Mouse (Mus musculus) midbrain, embryonic 13.5 days (tissue): ENCODE results near the gene Polr1d. TPM values are rescaled to one million over a fixed set of nuclear protein-coding genes. Genes with fewer than 3 reads are reported as not detected.

Experiments
- ATAC-seq: fragments of 200-750 bp; cut with Nextera tagmentation; 2 replicates; pipeline ENCODE4 v1.8.0; 2017; ENCODE audit warnings: mild to moderate bottlenecking, moderate TSS enrichment, moderate library complexity
- H3K27ac ChIP-seq: fragments of 300-500 bp; sonication (generic); 2 replicates; pipeline ENCODE4 v1.5.1; 2015; ENCODE audit warnings: inconsistent platforms, mild to moderate bottlenecking, moderate library complexity
- H3K27me3 ChIP-seq: fragments of 300-500 bp; sonication (generic); 2 replicates; pipeline ENCODE4 v1.6.1; 2015; ENCODE audit warnings: mild to moderate bottlenecking, inconsistent platforms
- H3K36me3 ChIP-seq: fragments of 300-500 bp; sonication (generic); 2 replicates; pipeline ENCODE4 v1.6.1; 2015; ENCODE audit warnings: mild to moderate bottlenecking, inconsistent platforms
- H3K4me1 ChIP-seq: fragments of 300-500 bp; sonication (generic); replicated peaks from 2 replicates; pipeline ENCODE4 v1.6.1; 2015; ENCODE audit warnings: inconsistent platforms
- H3K4me2 ChIP-seq: fragments of 300-500 bp; sonication (generic); replicated peaks from 2 replicates; pipeline ENCODE4 v1.6.1; 2015; ENCODE audit warnings: moderate library complexity, mild to moderate bottlenecking, inconsistent platforms
- H3K4me3 ChIP-seq: fragments of 300-500 bp; sonication (generic); replicated peaks from 2 replicates; pipeline ENCODE4 v1.5.1; 2015; ENCODE audit warnings: mild to moderate bottlenecking, inconsistent platforms
- H3K9ac ChIP-seq: fragments of 300-500 bp; sonication (generic); replicated peaks from 2 replicates; pipeline ENCODE4 v1.6.1; 2015; ENCODE audit warnings: mild to moderate bottlenecking, inconsistent platforms
- H3K9me3 ChIP-seq: fragments of 300-500 bp; sonication (generic); 2 replicates; pipeline ENCODE4 v1.6.1; 2016; ENCODE audit warnings: mild to moderate bottlenecking, inconsistent platforms
- WGBS: fragments of 180-500 bp; shearing (Covaris S2); methylation state at CpG from one replicate; pipeline ENCODE4 v1.1.7; 2015; 5-methylcytosine and 5-hydroxymethylcytosine counted together
- polyA plus RNA-seq: library from polyadenylated mRNA; unstranded; fragments of >200 nt; fragmentation: Nextera tagmentation; extraction: Ambion mirVana; gene quantifications from 2 replicates; pipeline ENCODE4 v1.2.1, GENCODE M21; 2015

Gene Polr1d
- polyA plus RNA-seq, 1 experiment from 2014 or later = 103 TPM

- 97% methylated on average over 4 of the region's 4 CpGs for WGBS
- H3K27me3 ChIP-seq = no peaks in the 10 kb centered on the region
Measured at GRCm38 (mm10) chr5:147096586-147096985, 19.7 kb downstream of the Polr1d start.

DNA sequence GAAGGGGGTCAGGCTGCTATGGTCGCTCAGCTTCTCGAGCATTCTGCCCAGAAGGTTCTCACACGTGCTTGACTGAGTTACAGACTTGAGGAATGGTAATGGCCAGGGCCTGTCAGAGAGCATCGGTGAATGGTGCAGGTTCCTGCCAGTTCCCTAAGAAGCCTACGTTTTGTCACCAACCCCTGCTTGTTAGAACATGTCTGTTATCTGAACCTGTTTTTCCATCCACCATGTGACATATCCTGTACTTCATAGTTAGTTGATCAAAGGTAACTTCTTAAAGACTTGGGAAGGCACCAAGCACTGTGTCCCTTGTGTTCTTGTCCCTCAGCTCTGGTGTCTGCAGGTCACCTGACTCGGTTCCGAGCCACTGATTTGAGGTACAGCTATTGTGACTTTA lies 21.8 kb downstream of the Polr1d start:
- H3K36me3 ChIP-seq = peaks cover 32% of the 10 kb centered on the region
- 91% methylated on average over 7 of the region's 7 CpGs for WGBS
- H3K4me3 ChIP-seq = no peak overlapping the region

More at GRCm38 (mm10) chr5:147096586-147096985, 19.7 kb downstream of the Polr1d start:
- Histone ChIP-seq H3K4me1 (no peaks in the 10 kb centered on the region), H3K4me2 (no peak overlapping the region), H3K9me3 (no peaks in the 10 kb centered on the region), H3K27ac (no peak overlapping the region), H3K36me3 (peaks cover 23% of the 10 kb centered on the region), H3K4me3 (no peak overlapping the region), H3K9ac (no peak overlapping the region)
- ATAC-seq = no peak

DNA sequence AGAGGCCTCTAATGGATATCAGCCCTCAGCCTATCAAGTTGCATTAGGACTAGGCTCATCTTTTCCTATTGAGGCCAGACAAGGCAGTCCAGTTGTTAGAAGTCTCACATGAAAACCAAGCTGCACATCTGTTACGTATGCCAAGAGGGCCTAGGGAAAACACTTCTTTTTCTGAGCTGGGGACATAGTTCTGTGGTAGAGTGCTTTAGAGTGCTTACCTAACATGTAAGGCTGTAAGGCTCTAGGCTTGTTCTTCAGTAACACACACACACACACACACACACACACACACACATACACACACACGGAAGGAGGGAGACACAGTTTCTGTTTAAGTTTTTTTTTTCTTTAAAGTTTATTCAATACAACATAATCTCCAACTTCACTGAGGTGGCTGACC lies 23.3 kb downstream of the Polr1d start:
- no peak overlapping the region for H3K4me2 ChIP-seq
- H3K4me1 ChIP-seq = no peaks in the 10 kb centered on the region
- whole genome bisulfite sequencing = 87% methylated on average over 2 of the region's 2 CpGs
- H3K27me3 ChIP-seq = no peaks in the 10 kb centered on the region
- peaks cover 43% of the 10 kb centered on the region for H3K36me3 ChIP-seq
- no peak for ATAC-seq
- H3K27ac ChIP-seq = no peak overlapping the region
- H3K9me3 ChIP-seq = no peaks in the 10 kb centered on the region
- no peak overlapping the region for H3K4me3 ChIP-seq
- no peak overlapping the region for H3K9ac ChIP-seq

More for the DNA sequence above, 21.8 kb downstream of the Polr1d start:
- Histone ChIP-seq H3K9ac (no peak overlapping the region), H3K9me3 (no peaks in the 10 kb centered on the region), H3K4me2 (no peak overlapping the region), H3K27me3 (no peaks in the 10 kb centered on the region), H3K27ac (no peak overlapping the region), H3K4me1 (no peaks in the 10 kb centered on the region)
- no peak for ATAC-seq

DNA sequence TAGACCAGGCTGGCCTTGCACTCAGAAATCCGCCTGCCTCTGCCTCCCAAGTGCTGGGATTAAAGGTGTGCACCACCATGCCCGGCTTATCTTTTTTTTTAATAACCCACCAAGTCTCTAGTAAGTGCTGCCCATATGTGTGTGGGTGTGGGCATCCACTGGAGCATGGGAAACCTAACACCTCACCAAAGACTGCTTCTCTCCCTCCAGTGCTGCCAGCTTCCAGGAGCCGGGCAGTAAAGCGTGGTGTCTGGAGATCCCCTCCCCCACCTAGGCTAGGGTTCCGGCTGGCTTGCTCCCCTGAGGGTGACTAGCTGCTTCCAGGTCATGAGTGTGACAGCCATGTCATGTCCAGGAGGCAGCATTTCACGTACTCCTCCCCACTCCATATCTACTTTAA lies 25.4 kb downstream of the Polr1d start:
- H3K4me2 ChIP-seq = no peak overlapping the region
- no peaks in the 10 kb centered on the region for H3K4me1 ChIP-seq
- H3K4me3 ChIP-seq = no peak overlapping the region
- H3K9me3 ChIP-seq = no peaks in the 10 kb centered on the region
- H3K27ac ChIP-seq = no peak overlapping the region
- ATAC-seq = no peak
- 92% methylated on average over 6 of the region's 6 CpGs for WGBS
- H3K27me3 ChIP-seq = no peaks in the 10 kb centered on the region
- no peak overlapping the region for H3K9ac ChIP-seq
- H3K36me3 ChIP-seq = peaks cover 50% of the 10 kb centered on the region

GRCm38 (mm10) chr5:147107276-147107675 lies 30.4 kb downstream of the Polr1d start:
- no peaks in the 10 kb centered on the region for H3K4me1 ChIP-seq
- ATAC-seq = no peak
- H3K9ac ChIP-seq = no peak overlapping the region
- no peaks in the 10 kb centered on the region for H3K9me3 ChIP-seq
- WGBS = 92% methylated on average over 3 of the region's 3 CpGs
- no peak overlapping the region for H3K27ac ChIP-seq
- H3K4me3 ChIP-seq = no peak overlapping the region
- no peaks in the 10 kb centered on the region for H3K27me3 ChIP-seq
- no peak overlapping the region for H3K4me2 ChIP-seq
- peaks cover 55% of the 10 kb centered on the region for H3K36me3 ChIP-seq

GRCm38 (mm10) chr5:147108861-147109591 lies 32.2 kb downstream of the Polr1d start:
- H3K4me1 ChIP-seq = no peaks in the 10 kb centered on the region
- no peak for ATAC-seq
- WGBS = 91% methylated on average over 13 of the region's 13 CpGs
- H3K27me3 ChIP-seq = no peaks in the 10 kb centered on the region
- no peak overlapping the region for H3K4me3 ChIP-seq
- H3K36me3 ChIP-seq = peaks cover 61% of the 10 kb centered on the region
- no peak overlapping the region for H3K9ac ChIP-seq
- no peaks in the 10 kb centered on the region for H3K9me3 ChIP-seq
- no peak overlapping the region for H3K27ac ChIP-seq
- H3K4me2 ChIP-seq = no peak overlapping the region

- H3K27me3 ChIP-seq = no peaks in the 10 kb centered on the region
- ATAC-seq = no peak
- H3K4me1 ChIP-seq = no peaks in the 10 kb centered on the region
- 68% methylated on average over 7 of the region's 7 CpGs for WGBS
- H3K4me3 ChIP-seq = no peak overlapping the region
- H3K36me3 ChIP-seq = peaks cover 27% of the 10 kb centered on the region
- H3K4me2 ChIP-seq = no peak overlapping the region
- H3K9ac ChIP-seq = no peak overlapping the region
- H3K27ac ChIP-seq = no peak overlapping the region
- no peaks in the 10 kb centered on the region for H3K9me3 ChIP-seq
Measured at GRCm38 (mm10) chr5:147114738-147115137, 37.9 kb downstream of the Polr1d start.

DNA sequence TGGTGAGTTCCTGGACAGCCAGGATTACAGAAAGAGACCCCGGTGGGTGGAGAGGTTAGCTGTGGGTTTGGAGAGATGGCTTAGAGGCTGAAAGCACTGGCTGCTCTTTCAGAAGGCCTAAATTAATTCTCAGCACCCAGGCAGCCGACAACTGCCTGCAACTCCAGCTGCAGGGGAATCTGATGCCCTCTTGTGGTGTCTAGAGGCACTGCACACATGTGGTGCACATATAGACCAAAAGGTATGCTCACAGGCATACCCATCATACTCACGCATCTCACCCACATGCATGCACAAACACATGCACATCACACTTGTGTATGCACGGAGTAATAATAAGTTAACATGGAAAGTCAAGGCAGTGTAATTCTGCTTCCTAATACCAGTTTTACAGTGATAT lies 38.8 kb downstream of the Polr1d start:
- peaks cover 21% of the 10 kb centered on the region for H3K36me3 ChIP-seq
- no peak overlapping the region for H3K4me2 ChIP-seq
- H3K27me3 ChIP-seq = no peaks in the 10 kb centered on the region
- no peak overlapping the region for H3K4me3 ChIP-seq
- WGBS = 95% methylated on average over 4 of the region's 4 CpGs
- no peak for ATAC-seq
- no peak overlapping the region for H3K27ac ChIP-seq
- H3K4me1 ChIP-seq = no peaks in the 10 kb centered on the region
- no peak overlapping the region for H3K9ac ChIP-seq
- H3K9me3 ChIP-seq = no peaks in the 10 kb centered on the region

DNA sequence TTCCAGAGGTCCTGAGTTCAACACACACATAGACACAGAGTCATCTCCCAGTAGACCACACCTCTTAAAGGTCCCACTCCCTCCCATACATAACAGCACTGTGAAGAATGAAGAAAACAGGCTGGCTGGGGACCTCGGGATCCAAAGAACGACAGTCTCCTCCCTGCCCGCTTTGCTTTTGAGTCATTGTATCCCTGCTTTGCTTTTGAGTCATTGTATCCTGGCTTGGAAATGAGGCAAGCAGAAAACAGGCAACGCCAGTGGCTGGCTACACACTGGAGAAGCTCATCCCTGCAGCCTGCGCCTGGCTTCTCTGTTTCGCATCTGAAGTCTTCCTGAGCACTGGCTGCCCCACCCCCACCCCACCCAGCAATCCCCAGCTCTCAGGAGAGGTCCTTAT lies 40.2 kb downstream of the Polr1d start:
- Histone ChIP-seq H3K4me3 (no peak overlapping the region), H3K9me3 (no peaks in the 10 kb centered on the region), H3K9ac (no peak overlapping the region), H3K4me2 (no peak overlapping the region), H3K4me1 (no peaks in the 10 kb centered on the region), H3K27ac (no peak overlapping the region), H3K36me3 (peaks cover 12% of the 10 kb centered on the region), H3K27me3 (no peaks in the 10 kb centered on the region)
- WGBS = 23% methylated on average over 6 of the region's 6 CpGs
- no peak for ATAC-seq

- WGBS = 92% methylated on average over 4 of the region's 4 CpGs
- Histone ChIP-seq H3K36me3 (no peaks in the 10 kb centered on the region), H3K9ac (no peak overlapping the region), H3K4me1 (0 out of 2 replicates have a peak, but pooled peaks cover 6% of the 10 kb centered on the region), H3K9me3 (no peaks in the 10 kb centered on the region), H3K4me2 (no peak overlapping the region), H3K4me3 (no peak overlapping the region), H3K27me3 (peaks cover 10% of the 10 kb centered on the region; the same call in 1 of the 2 replicates), H3K27ac (no peak overlapping the region)
- no peak for ATAC-seq
Measured at GRCm38 (mm10) chr5:147121146-147121545, 44.3 kb downstream of the Polr1d start.

- no peak for ATAC-seq
- Histone ChIP-seq H3K4me3 (no peak overlapping the region), H3K4me2 (0 out of 2 replicates have a peak overlapping the region, but pooled peaks have one; percentile 3), H3K9ac (no peak overlapping the region), H3K9me3 (no peaks in the 10 kb centered on the region), H3K36me3 (no peaks in the 10 kb centered on the region), H3K4me1 (0 out of 2 replicates have a peak, but pooled peaks cover 6% of the 10 kb centered on the region), H3K27ac (no peak overlapping the region), H3K27me3 (peaks cover 12% of the 10 kb centered on the region; the same call in 1 of the 2 replicates)
- 38% methylated on average over 9 of the region's 9 CpGs for WGBS
Measured at GRCm38 (mm10) chr5:147124794-147125193, 47.9 kb downstream of the Polr1d start.

GRCm38 (mm10) chr5:147125542-147126185 lies 48.8 kb downstream of the Polr1d start:
- WGBS = 89% methylated on average over 13 of the region's 13 CpGs
- Histone ChIP-seq H3K36me3 (no peaks in the 10 kb centered on the region), H3K9me3 (no peaks in the 10 kb centered on the region), H3K4me1 (0 out of 2 replicates have a peak, but pooled peaks cover 6% of the 10 kb centered on the region), H3K4me2 (no peak overlapping the region), H3K4me3 (no peak overlapping the region), H3K27me3 (peaks cover 12% of the 10 kb centered on the region; the same call in 1 of the 2 replicates), H3K9ac (no peak overlapping the region), H3K27ac (no peak overlapping the region)
- no peak for ATAC-seq
